Mouse (Mus musculus): ENCODE measurements around the gene Tmcc1.

DNA sequence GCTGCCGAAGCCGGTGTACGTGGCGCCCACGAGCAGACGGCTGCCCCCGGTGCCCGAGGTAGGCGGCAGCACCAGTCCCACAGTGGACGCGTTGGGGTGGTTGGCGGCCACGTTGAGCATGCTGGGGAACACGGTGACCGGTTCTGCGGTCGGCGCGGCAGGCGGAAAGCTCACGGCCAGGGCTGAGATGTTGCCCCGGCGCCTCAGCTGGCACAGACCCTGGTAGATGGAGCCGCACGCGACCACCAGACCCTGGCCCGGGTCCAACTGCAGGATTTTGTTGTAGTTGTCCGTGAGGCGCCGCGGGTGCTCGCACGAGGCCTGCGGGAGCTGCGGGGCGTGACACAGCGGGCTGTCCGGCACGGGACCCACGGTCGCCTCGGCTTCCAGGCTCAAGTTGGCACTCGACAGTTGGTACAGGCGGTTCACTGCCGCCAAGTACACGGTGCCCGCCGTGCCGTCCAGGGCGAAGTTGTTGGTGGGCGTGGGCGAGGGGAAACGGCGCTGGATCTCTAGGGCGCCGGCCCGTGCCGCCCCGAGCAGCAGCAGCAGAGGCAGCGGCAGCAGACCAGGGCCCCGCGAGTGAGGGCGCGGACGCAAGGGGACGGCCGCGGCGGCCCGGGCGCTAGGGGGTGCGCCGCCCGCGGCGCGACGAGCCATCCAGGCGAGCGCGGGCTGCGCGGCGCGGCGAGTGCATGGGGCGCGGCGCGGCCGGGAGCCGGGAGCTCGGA is 199.0 kb downstream of the Tmcc1 start:
- no peak for TF ChIP-seq POLR2A (IDR thresholded peaks at IDR 0.05; ENCODE audit: control insufficient read depth in 1 of 2, insufficient read depth in 1 of 2, low read depth in 1 of 2, low read length in 2 of 2, poor library complexity in 1 of 2)
- TF ChIP-seq USF2 (IDR thresholded peaks at IDR 0.05; ENCODE audit: borderline replicate concordance in 1 of 2, insufficient read depth in 1 of 2, low read depth in 1 of 2, low read length in 2 of 2) = no peak
- TF ChIP-seq GATA1 (IDR thresholded peaks at IDR 0.05; ENCODE audit: low read depth, low read length) = no peak
- peak in 1 of 3 experiments; percentile 6; a peak in 1 of 6 replicates for TF ChIP-seq CTCF (IDR thresholded peaks at IDR 0.05 in 2 of 3, conservative IDR thresholded peaks at IDR 0.05 in 1 of 3; ENCODE audit: control insufficient read depth in 1 of 3, insufficient read depth in 1 of 3, low read depth in 2 of 3, low read length in 3 of 3, poor library complexity in 1 of 3, severe bottlenecking in 1 of 3)
- no peak for TF ChIP-seq NRF1 (IDR thresholded peaks at IDR 0.05; ENCODE audit: insufficient read depth, low read depth, low read length, poor library complexity, severe bottlenecking)

Measured in MEL (cell line).